Mouse (Mus musculus): ENCODE measurements around the gene Hs3st4. TPM values are rescaled to one million over a fixed set of nuclear protein-coding genes. Genes with fewer than 3 reads are reported as not detected.

The Hs3st4 gene
- polyA plus RNA-seq, 1 experiment: not detected

- TF ChIP-seq CTCF (IDR thresholded peaks at IDR 0.05; ENCODE audit: low read depth, low read length) (no peak), POLR2A (IDR thresholded peaks at IDR 0.05; ENCODE audit: borderline replicate concordance, low read depth, low read length) (no peak)
- Histone ChIP-seq H3K27ac (ENCODE audit: insufficient read depth, low read depth, low read length) (no peak overlapping the region), H3K4me1 (ENCODE audit: control insufficient read depth, insufficient read depth, low read length) (no peaks in the 10 kb centered on the region)
Measured at GRCm38 (mm10) chr7:124270734-124271133, 288.1 kb downstream of the Hs3st4 start.

GRCm38 (mm10) chr7:124289873-124290272 lies 307.2 kb downstream of the Hs3st4 start:
- no peak overlapping the region for H3K4me3 ChIP-seq (ENCODE audit: insufficient read depth, low read length)
- H3K27ac ChIP-seq (ENCODE audit: insufficient read depth, low read depth, low read length): no peak overlapping the region
- H3K4me1 ChIP-seq (ENCODE audit: control insufficient read depth, insufficient read depth, low read length): no peaks in the 10 kb centered on the region
- TF ChIP-seq POLR2A (IDR thresholded peaks at IDR 0.05; ENCODE audit: borderline replicate concordance, low read depth, low read length) (no peak), CTCF (IDR thresholded peaks at IDR 0.05; ENCODE audit: low read depth, low read length) (no peak)

More at GRCm38 (mm10) chr7:124270734-124271133, 288.1 kb downstream of the Hs3st4 start:
- no peak overlapping the region for H3K4me3 ChIP-seq (ENCODE audit: insufficient read depth, low read length)

GRCm38 (mm10) chr7:124319451-124319850 lies 336.8 kb downstream of the Hs3st4 start:
- TF ChIP-seq POLR2A (IDR thresholded peaks at IDR 0.05; ENCODE audit: borderline replicate concordance, low read depth, low read length) (no peak), CTCF (IDR thresholded peaks at IDR 0.05; ENCODE audit: low read depth, low read length) (no peak)
- H3K27ac ChIP-seq (ENCODE audit: insufficient read depth, low read depth, low read length): no peak overlapping the region
- no peak overlapping the region for H3K4me3 ChIP-seq (ENCODE audit: insufficient read depth, low read length)
- no peaks in the 10 kb centered on the region for H3K4me1 ChIP-seq (ENCODE audit: control insufficient read depth, insufficient read depth, low read length)

DNA sequence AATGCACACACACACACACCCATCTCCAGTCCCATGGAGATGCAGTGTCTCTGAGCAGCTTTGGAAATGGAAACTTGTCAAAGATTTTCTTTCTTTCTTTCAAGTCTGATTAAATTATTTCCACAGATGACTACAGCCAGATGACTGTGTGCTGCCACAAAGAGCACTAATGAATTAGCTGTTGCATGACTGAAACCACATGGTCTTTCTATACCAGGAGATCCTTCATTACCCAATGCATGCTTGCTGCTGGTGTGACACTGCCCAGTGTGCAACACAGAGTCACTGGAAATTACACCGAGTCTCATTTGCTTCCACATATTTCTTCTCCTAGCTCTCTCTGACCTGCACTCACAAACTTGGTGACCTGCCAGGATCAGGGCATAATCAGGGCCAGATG lies 353.0 kb downstream of the Hs3st4 start:
- TF ChIP-seq CTCF (IDR thresholded peaks at IDR 0.05; ENCODE audit: low read depth, low read length): no peak
- no peak for TF ChIP-seq POLR2A (IDR thresholded peaks at IDR 0.05; ENCODE audit: borderline replicate concordance, low read depth, low read length)
- H3K4me3 ChIP-seq (ENCODE audit: insufficient read depth, low read length): no peak overlapping the region
- no peaks in the 10 kb centered on the region for H3K4me1 ChIP-seq (ENCODE audit: control insufficient read depth, insufficient read depth, low read length)
- no peak overlapping the region for H3K27ac ChIP-seq (ENCODE audit: insufficient read depth, low read depth, low read length)

- TF ChIP-seq POLR2A (IDR thresholded peaks at IDR 0.05; ENCODE audit: borderline replicate concordance, low read depth, low read length) (no peak), CTCF (IDR thresholded peaks at IDR 0.05; ENCODE audit: low read depth, low read length) (no peak)
- no peak overlapping the region for H3K4me3 ChIP-seq (ENCODE audit: insufficient read depth, low read length)
- H3K4me1 ChIP-seq (ENCODE audit: control insufficient read depth, insufficient read depth, low read length): no peaks in the 10 kb centered on the region
- H3K27ac ChIP-seq (ENCODE audit: insufficient read depth, low read depth, low read length): no peak overlapping the region
Measured at GRCm38 (mm10) chr7:124341510-124341909, 358.8 kb downstream of the Hs3st4 start.

- TF ChIP-seq CTCF (IDR thresholded peaks at IDR 0.05; ENCODE audit: low read depth, low read length) (no peak), POLR2A (IDR thresholded peaks at IDR 0.05; ENCODE audit: borderline replicate concordance, low read depth, low read length) (no peak)
- H3K4me3 ChIP-seq (ENCODE audit: insufficient read depth, low read length): no peak overlapping the region
- no peak overlapping the region for H3K27ac ChIP-seq (ENCODE audit: insufficient read depth, low read depth, low read length)
Measured at GRCm38 (mm10) chr7:124347218-124348017, 364.7 kb downstream of the Hs3st4 start.

GRCm38 (mm10) chr7:124354035-124354434 lies 371.4 kb downstream of the Hs3st4 start:
- Histone ChIP-seq H3K4me1 (ENCODE audit: control insufficient read depth, insufficient read depth, low read length) (no peaks in the 10 kb centered on the region), H3K27ac (ENCODE audit: insufficient read depth, low read depth, low read length) (no peak overlapping the region), H3K4me3 (ENCODE audit: insufficient read depth, low read length) (no peak overlapping the region)
- no peak for TF ChIP-seq CTCF (IDR thresholded peaks at IDR 0.05; ENCODE audit: low read depth, low read length)

More at GRCm38 (mm10) chr7:124347218-124348017, 364.7 kb downstream of the Hs3st4 start:
- no peaks in the 10 kb centered on the region for H3K4me1 ChIP-seq (ENCODE audit: control insufficient read depth, insufficient read depth, low read length)

GRCm38 (mm10) chr7:124358068-124358467 lies 375.4 kb downstream of the Hs3st4 start:
- Histone ChIP-seq H3K4me3 (ENCODE audit: insufficient read depth, low read length) (no peak overlapping the region), H3K27ac (ENCODE audit: insufficient read depth, low read depth, low read length) (no peak overlapping the region), H3K4me1 (ENCODE audit: control insufficient read depth, insufficient read depth, low read length) (no peaks in the 10 kb centered on the region)
- TF ChIP-seq CTCF (IDR thresholded peaks at IDR 0.05; ENCODE audit: low read depth, low read length) (no peak), POLR2A (IDR thresholded peaks at IDR 0.05; ENCODE audit: borderline replicate concordance, low read depth, low read length) (no peak)

DNA sequence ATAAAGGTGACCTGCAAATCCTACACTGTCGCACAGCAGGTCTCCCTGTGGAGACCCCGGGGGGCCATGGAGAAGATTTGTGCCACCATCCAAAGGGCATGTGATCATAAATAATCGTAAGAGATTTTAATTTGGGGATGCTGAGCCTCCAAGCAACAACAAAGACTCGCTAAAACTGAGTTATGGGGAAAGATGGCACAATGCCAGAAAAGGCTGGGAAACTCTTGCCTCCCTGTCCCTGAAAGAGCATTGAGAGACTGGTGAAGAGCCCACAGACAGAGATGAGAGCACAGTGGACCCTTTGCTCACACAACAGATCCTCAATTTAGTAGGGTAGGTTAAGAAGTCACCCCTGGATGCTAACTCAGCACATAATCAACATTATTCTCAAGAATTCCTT lies 377.2 kb downstream of the Hs3st4 start:
- no peak overlapping the region for H3K4me3 ChIP-seq (ENCODE audit: insufficient read depth, low read length)
- no peak overlapping the region for H3K27ac ChIP-seq (ENCODE audit: insufficient read depth, low read depth, low read length)
- H3K4me1 ChIP-seq (ENCODE audit: control insufficient read depth, insufficient read depth, low read length): no peaks in the 10 kb centered on the region
- TF ChIP-seq CTCF (IDR thresholded peaks at IDR 0.05; ENCODE audit: low read depth, low read length): no peak
- TF ChIP-seq POLR2A (IDR thresholded peaks at IDR 0.05; ENCODE audit: borderline replicate concordance, low read depth, low read length): no peak

- Histone ChIP-seq H3K27ac (ENCODE audit: insufficient read depth, low read depth, low read length) (no peak overlapping the region), H3K4me3 (ENCODE audit: insufficient read depth, low read length) (no peak overlapping the region), H3K4me1 (ENCODE audit: control insufficient read depth, insufficient read depth, low read length) (no peaks in the 10 kb centered on the region)
- TF ChIP-seq CTCF (IDR thresholded peaks at IDR 0.05; ENCODE audit: low read depth, low read length) (no peak), POLR2A (IDR thresholded peaks at IDR 0.05; ENCODE audit: borderline replicate concordance, low read depth, low read length) (no peak)
Measured at GRCm38 (mm10) chr7:124372297-124372696, 389.6 kb downstream of the Hs3st4 start.
